Mouse (Mus musculus) hindbrain, embryonic 11.5 days (tissue): ENCODE data around the gene Cryaa. TPM values are rescaled to one million over a fixed set of nuclear protein-coding genes. Genes with fewer than 3 reads are reported as not detected.
"Not testable (repeated sequence)": the region's sequence is repeated elsewhere in the genome, so short reads cannot be mapped to it uniquely, and the experiment has no call there.

Experiments
- ATAC-seq: fragments of 200-750 bp; cut with Nextera tagmentation; 2 replicates; pipeline ENCODE4 v1.8.0; 2017; ENCODE audit warnings: mild to moderate bottlenecking, moderate TSS enrichment, moderate library complexity; ENCODE audit not compliant: low FRiP score
- DNase-seq: peaks from one replicate; pipeline ENCODE4 v3.0.0-alpha.2; 2015; ENCODE audit warnings: low spot score
- H3K27ac ChIP-seq: fragments of 300-500 bp; sonication (generic); 2 replicates; pipeline ENCODE4 v1.5.1; 2014; ENCODE audit warnings: mild to moderate bottlenecking, low read depth, low read length
- H3K27me3 ChIP-seq: fragments of 300-500 bp; sonication (generic); 2 replicates; pipeline ENCODE4 v1.6.1; 2014; ENCODE audit warnings: mild to moderate bottlenecking, low read length, moderate library complexity, mixed read lengths; ENCODE audit not compliant: control insufficient read depth, insufficient read depth
- H3K36me3 ChIP-seq: fragments of 300-500 bp; sonication (generic); 2 replicates; pipeline ENCODE4 v1.6.1; 2014; ENCODE audit warnings: mild to moderate bottlenecking, low read length, moderate library complexity, mixed read lengths; ENCODE audit not compliant: control insufficient read depth, insufficient read depth
- H3K4me1 ChIP-seq: fragments of 300-500 bp; sonication (generic); replicated peaks from 2 replicates; pipeline ENCODE4 v1.6.1; 2014; ENCODE audit warnings: low read length, mixed read lengths; ENCODE audit not compliant: control insufficient read depth, insufficient read depth
- H3K4me2 ChIP-seq: fragments of 300-500 bp; sonication (generic); replicated peaks from 2 replicates; pipeline ENCODE4 v1.6.1; 2014; ENCODE audit warnings: mild to moderate bottlenecking, low read depth, low read length
- H3K4me3 ChIP-seq: fragments of 300-500 bp; sonication (generic); 2 replicates; pipeline ENCODE4 v1.5.1; 2014; ENCODE audit warnings: low read depth, low read length
- H3K9ac ChIP-seq: fragments of 300-500 bp; sonication (generic); 2 replicates; pipeline ENCODE4 v1.6.1; 2014; ENCODE audit warnings: low read depth, low read length
- H3K9me3 ChIP-seq: fragments of 300-500 bp; sonication (generic); 2 replicates; pipeline ENCODE4 v1.6.1; 2016; ENCODE audit warnings: low read length; ENCODE audit not compliant: control insufficient read depth
- WGBS: fragments of 180-500 bp; shearing (Covaris S2); extraction: QIAGEN DNeasy Blood & Tissue Kit; methylation state at CpG from one replicate; pipeline ENCODE4 v1.1.7; 2014; 5-methylcytosine and 5-hydroxymethylcytosine counted together
- polyA plus RNA-seq: library from polyadenylated mRNA; unstranded; fragments of >200 nt; fragmentation: Nextera tagmentation; extraction: Ambion mirVana; gene quantifications from 2 replicates; pipeline ENCODE4 v1.2.1, GENCODE M21; 2014

The Cryaa gene
- polyA plus RNA-seq, 1 experiment from 2014 or later: not detected

- no peak overlapping the region for H3K4me3 ChIP-seq
- 10% methylated on average over 20 of the region's 20 CpGs for WGBS
Measured at GRCm38 (mm10) chr17:31693330-31694022, 15.9 kb downstream of the Cryaa start.

GRCm38 (mm10) chr17:31694023-31694376, 16.4 kb downstream of the Cryaa start:
- H3K4me1 ChIP-seq: 0 out of 2 replicates have a peak, but pooled peaks cover 3% of the 10 kb centered on the region
- no peaks in the 10 kb centered on the region for H3K27me3 ChIP-seq
- ATAC-seq (no peak), DNase-seq (no peak)
- no peak overlapping the region for H3K9ac ChIP-seq
- H3K4me3 ChIP-seq: no peak overlapping the region
- no peaks in the 10 kb centered on the region for H3K9me3 ChIP-seq
- no peak overlapping the region for H3K27ac ChIP-seq
- no peaks in the 10 kb centered on the region for H3K36me3 ChIP-seq
- H3K4me2 ChIP-seq: no peak overlapping the region
- 78% methylated on average over 7 of the region's 7 CpGs for WGBS

More at GRCm38 (mm10) chr17:31693330-31694022, 15.9 kb downstream of the Cryaa start:
- Histone ChIP-seq H3K4me2 (peak overlapping the region; percentile 14; the same call in 1 of the 2 replicates), H3K36me3 (no peaks in the 10 kb centered on the region), H3K9ac (no peak overlapping the region), H3K9me3 (no peaks in the 10 kb centered on the region), H3K27me3 (no peaks in the 10 kb centered on the region), H3K27ac (no peak overlapping the region), H3K4me1 (0 out of 2 replicates have a peak, but pooled peaks cover 3% of the 10 kb centered on the region)
- DNase-seq: peak; percentile 86
- ATAC-seq: peak; percentile 82

GRCm38 (mm10) chr17:31694949-31695348, 17.3 kb downstream of the Cryaa start:
- 0 out of 2 replicates have a peak, but pooled peaks cover 3% of the 10 kb centered on the region for H3K4me1 ChIP-seq
- no peak overlapping the region for H3K9ac ChIP-seq
- no peak overlapping the region for H3K27ac ChIP-seq
- no peak for DNase-seq
- no peak for ATAC-seq
- no peaks in the 10 kb centered on the region for H3K27me3 ChIP-seq
- H3K9me3 ChIP-seq: no peaks in the 10 kb centered on the region
- H3K36me3 ChIP-seq: no peaks in the 10 kb centered on the region
- no peak overlapping the region for H3K4me3 ChIP-seq
- WGBS: 83% methylated on average over 1 of the region's 1 CpGs
- H3K4me2 ChIP-seq: no peak overlapping the region

GRCm38 (mm10) chr17:31695356-31695755, 17.7 kb downstream of the Cryaa start:
- not testable (repeated sequence) for DNase-seq, ATAC-seq, H3K9ac ChIP-seq, H3K27ac ChIP-seq, H3K27me3 ChIP-seq, H3K4me3 ChIP-seq, H3K4me2 ChIP-seq, H3K4me1 ChIP-seq, H3K36me3 ChIP-seq, H3K9me3 ChIP-seq
- 89% methylated on average over 7 of the region's 7 CpGs for WGBS

GRCm38 (mm10) chr17:31698347-31698746, 20.7 kb downstream of the Cryaa start:
- Histone ChIP-seq H3K4me3 (no peak overlapping the region), H3K4me2 (no peak overlapping the region), H3K4me1 (0 out of 2 replicates have a peak, but pooled peaks cover 2% of the 10 kb centered on the region), H3K9me3 (no peaks in the 10 kb centered on the region), H3K9ac (no peak overlapping the region), H3K36me3 (no peaks in the 10 kb centered on the region), H3K27me3 (no peaks in the 10 kb centered on the region), H3K27ac (no peak overlapping the region)
- DNase-seq: no peak
- no peak for ATAC-seq
- WGBS: 69% methylated on average over 11 of the region's 11 CpGs

GRCm38 (mm10) chr17:31703276-31703980, 25.8 kb downstream of the Cryaa start:
- DNase-seq: no peak

GRCm38 (mm10) chr17:31705271-31706020, 27.8 kb downstream of the Cryaa start:
- ATAC-seq: no peak
- Histone ChIP-seq H3K4me1 (no peaks in the 10 kb centered on the region), H3K4me3 (no peak overlapping the region), H3K27ac (no peak overlapping the region), H3K4me2 (no peak overlapping the region), H3K36me3 (no peaks in the 10 kb centered on the region), H3K9ac (no peak overlapping the region), H3K27me3 (no peaks in the 10 kb centered on the region), H3K9me3 (no peaks in the 10 kb centered on the region)
- 75% methylated on average over 20 of the region's 20 CpGs for WGBS
- DNase-seq: no peak

More at GRCm38 (mm10) chr17:31703276-31703980, 25.8 kb downstream of the Cryaa start:
- H3K4me3 ChIP-seq: no peak overlapping the region
- no peaks in the 10 kb centered on the region for H3K9me3 ChIP-seq
- no peak overlapping the region for H3K4me2 ChIP-seq
- H3K27me3 ChIP-seq: no peaks in the 10 kb centered on the region
- 86% methylated on average over 6 of the region's 6 CpGs for WGBS
- ATAC-seq: no peak
- H3K4me1 ChIP-seq: no peaks in the 10 kb centered on the region
- no peak overlapping the region for H3K9ac ChIP-seq
- H3K27ac ChIP-seq: no peak overlapping the region
- no peaks in the 10 kb centered on the region for H3K36me3 ChIP-seq

- Histone ChIP-seq H3K4me3 (no peak overlapping the region), H3K27me3 (no peaks in the 10 kb centered on the region), H3K9me3 (no peaks in the 10 kb centered on the region), H3K9ac (no peak overlapping the region), H3K27ac (no peak overlapping the region), H3K36me3 (no peaks in the 10 kb centered on the region), H3K4me2 (no peak overlapping the region), H3K4me1 (no peaks in the 10 kb centered on the region)
- ATAC-seq (no peak), DNase-seq (no peak)
- 65% methylated on average over 7 of the region's 7 CpGs for WGBS
Measured at GRCm38 (mm10) chr17:31709121-31709741, 31.6 kb downstream of the Cryaa start.
